Mouse (Mus musculus) kidney, postnatal 36 days (tissue): ENCODE measurements around the gene Rasa2.
A peak's percentile ranks its signal among the peaks of the same experiment; 100 is the strongest.
"Not testable (repeated sequence)": the region's sequence is repeated elsewhere in the genome, so short reads cannot be mapped to it uniquely, and the experiment has no call there.

Experiments used
- DNase-seq, 2 experiments: peaks; one replicate each; pipeline ENCODE4 v3.0.0; 2021 to 2022; ENCODE audit warnings: mixed read lengths in 2 of 2

Gene Rasa2

GRCm38 (mm10) chr9:96577674-96578073 lies 53.7 kb downstream of the Rasa2 start:
- DNase-seq = no peak

- DNase-seq = peak in 1 of 2 experiments; percentile 29
These were observed 58.2 kb downstream of the Rasa2 start for GRCm38 (mm10) chr9:96573252-96573651.

GRCm38 (mm10) chr9:96572754-96573153 lies 58.7 kb downstream of the Rasa2 start:
- no peak for DNase-seq

- DNase-seq = peak in 1 of 2 experiments; percentile 5
These were observed 64.9 kb downstream of the Rasa2 start for GRCm38 (mm10) chr9:96566470-96566996.

- no peak for DNase-seq
These were observed 67.9 kb downstream of the Rasa2 start for GRCm38 (mm10) chr9:96563501-96563900.

- DNase-seq = no peak
These were observed 72.3 kb downstream of the Rasa2 start for GRCm38 (mm10) chr9:96559148-96559547.

- DNase-seq = no peak
These were observed 72.8 kb downstream of the Rasa2 start for GRCm38 (mm10) chr9:96558594-96558993.

- DNase-seq = peak in 1 of 2 experiments; percentile 22
These were observed 77.3 kb downstream of the Rasa2 start for GRCm38 (mm10) chr9:96554095-96554494.

- no peak for DNase-seq
These were observed 86.0 kb downstream of the Rasa2 start for GRCm38 (mm10) chr9:96545410-96545809.

GRCm38 (mm10) chr9:96543643-96544640 lies 87.5 kb downstream of the Rasa2 start:
- peak; percentile 22 to 52 for DNase-seq

- no peak for DNase-seq
These were observed 92.5 kb downstream of the Rasa2 start for GRCm38 (mm10) chr9:96538916-96539315.

- DNase-seq = no peak
These were observed 93.8 kb downstream of the Rasa2 start for GRCm38 (mm10) chr9:96537615-96537919.

- peak; percentile 14 to 55 for DNase-seq
These were observed 94.4 kb downstream of the Rasa2 start for GRCm38 (mm10) chr9:96536895-96537614.

- not testable (repeated sequence) for DNase-seq
These were observed 95.3 kb downstream of the Rasa2 start for GRCm38 (mm10) chr9:96536093-96536492.

GRCm38 (mm10) chr9:96535431-96535830 lies 96.0 kb downstream of the Rasa2 start:
- no peak for DNase-seq

- DNase-seq = no peak
These were observed 97.2 kb downstream of the Rasa2 start for GRCm38 (mm10) chr9:96534256-96534655.

- no peak for DNase-seq
These were observed 97.9 kb downstream of the Rasa2 start for GRCm38 (mm10) chr9:96533476-96533875.

GRCm38 (mm10) chr9:96532531-96532930 lies 98.9 kb downstream of the Rasa2 start:
- no peak for DNase-seq

- peak; percentile 64 to 65 for DNase-seq
These were observed 100.7 kb downstream of the Rasa2 start for GRCm38 (mm10) chr9:96530674-96531081.

GRCm38 (mm10) chr9:96529961-96530673 lies 101.3 kb downstream of the Rasa2 start:
- no peak for DNase-seq

GRCm38 (mm10) chr9:96526011-96526410 lies 105.4 kb downstream of the Rasa2 start:
- no peak for DNase-seq

- DNase-seq = no peak
These were observed 106.4 kb downstream of the Rasa2 start, which contains the start of gene Gm28729 for GRCm38 (mm10) chr9:96524972-96525506. TSS of gene Gm28729 (minus strand) at chr9:96525264.
